Mouse (Mus musculus): ENCODE data around the gene Mpig6b.

GRCm38 (mm10) chr17:35039121-35039873 is 26.7 kb downstream of the Mpig6b start:
- TF ChIP-seq CTCF (IDR thresholded peaks at IDR 0.05; ENCODE audit: borderline replicate concordance, insufficient read depth, low read depth, low read length) (no peak), POLR2A (IDR thresholded peaks at IDR 0.05; ENCODE audit: borderline replicate concordance, insufficient read depth, low read length) (no peak)

Data from cerebellum, adult 2 months (tissue).